Mouse (Mus musculus) T-helper 2 cell (primary cell): ENCODE measurements at regions not wholly inside any gene's neighbourhood (a gene's known extent, or its start where the extent isn't known, plus 50 kb on each side); places are given as distances from the start of the nearest gene placed in this dataset.

Source experiments
- in situ Hi-C: fragments of 300-600 bp; cut with MboI, MseI; formaldehyde crosslinking; loops from one replicate; pipeline ENCODE4 v1.15.1; 2025; ENCODE audit warnings: high pct_unique_total_duplicates

- in situ Hi-C loops, result no loop called here
These were observed 115.6 kb upstream of the Prickle1 start for GRCm38 (mm10) chr15:93711150-93711784.

- in situ Hi-C loops, result no loop called here
These were observed 114.9 kb upstream of the Prickle1 start for GRCm38 (mm10) chr15:93710493-93711149.

- in situ Hi-C loops, result no loop called here
These were observed 110.8 kb upstream of the Prickle1 start for GRCm38 (mm10) chr15:93706366-93706930.

GRCm38 (mm10) chr15:93705651-93706050, 110.0 kb upstream of the Prickle1 start:
- in situ Hi-C loops, result no loop called here

- in situ Hi-C loops, result no loop called here
These were observed 109.4 kb upstream of the Prickle1 start for GRCm38 (mm10) chr15:93705109-93705508.

- in situ Hi-C loops, result no loop called here
These were observed 105.3 kb upstream of the Prickle1 start for GRCm38 (mm10) chr15:93701017-93701416.

- in situ Hi-C loops, result no loop called here
These were observed 104.3 kb upstream of the Prickle1 start for GRCm38 (mm10) chr15:93699971-93700370.

- in situ Hi-C loops, result no loop called here
These were observed 102.6 kb upstream of the Prickle1 start for GRCm38 (mm10) chr15:93698182-93698822.

GRCm38 (mm10) chr15:93690717-93691116, 95.0 kb upstream of the Prickle1 start:
- in situ Hi-C loops, result no loop called here

GRCm38 (mm10) chr15:93690011-93690410, 94.3 kb upstream of the Prickle1 start:
- in situ Hi-C loops, result no loop called here

GRCm38 (mm10) chr15:93686385-93686784, 90.7 kb upstream of the Prickle1 start:
- in situ Hi-C loops, result no loop called here

- in situ Hi-C loops, result no loop called here
These were observed 85.9 kb upstream of the Prickle1 start for GRCm38 (mm10) chr15:93681602-93682001.

- in situ Hi-C loops, result no loop called here
These were observed 79.9 kb upstream of the Prickle1 start for GRCm38 (mm10) chr15:93675624-93676023.

GRCm38 (mm10) chr15:93673976-93674375, 78.3 kb upstream of the Prickle1 start:
- in situ Hi-C loops, result no loop called here

GRCm38 (mm10) chr15:93663876-93664275, 68.2 kb upstream of the Prickle1 start:
- in situ Hi-C loops, result no loop called here

GRCm38 (mm10) chr15:93662601-93663000, 66.9 kb upstream of the Prickle1 start:
- in situ Hi-C loops, result no loop called here

GRCm38 (mm10) chr15:93661801-93662200, 66.1 kb upstream of the Prickle1 start:
- in situ Hi-C loops, result no loop called here

- in situ Hi-C loops, result no loop called here
These were observed 65.4 kb upstream of the Prickle1 start for GRCm38 (mm10) chr15:93660952-93661648.

- in situ Hi-C loops, result no loop called here
These were observed 61.5 kb upstream of the Prickle1 start for GRCm38 (mm10) chr15:93657171-93657570.

GRCm38 (mm10) chr15:93656713-93657112, 61.0 kb upstream of the Prickle1 start:
- in situ Hi-C loops, result no loop called here

- in situ Hi-C loops, result no loop called here
These were observed 60.1 kb upstream of the Prickle1 start for GRCm38 (mm10) chr15:93655743-93656142.

GRCm38 (mm10) chr15:93655243-93655642, 59.6 kb upstream of the Prickle1 start:
- in situ Hi-C loops, result no loop called here
